Mouse (Mus musculus) brown adipose tissue, adult 24 weeks (tissue): ENCODE results near the gene Mta2. TPM values are rescaled to one million over a fixed set of nuclear protein-coding genes. Genes with fewer than 3 reads are reported as not detected.

Experiments
- polyA plus RNA-seq: library from polyadenylated mRNA; stranded (reverse); fragments of >200 nt; gene quantifications from 2 replicates; pipeline ENCODE4 v1.2.4, GENCODE M21; 2012; ENCODE audit not compliant: missing spikeins, insufficient read depth, insufficient read length

The Mta2 gene
- polyA plus RNA-seq, 1 experiment, result 28.2 TPM

Other genes starting within 250 kb of the Mta2 start
- 32.8 and 41.0 TPM in 2 replicates for gene Slc3a2, start 218.5 kb upstream of the Mta2 start, polyA plus RNA-seq
- gene Wdr74, start 206.0 kb upstream of the Mta2 start, polyA plus RNA-seq, result 28.2 and 31.8 TPM in 2 replicates
- gene 1700092M07Rik, start 201.2 kb upstream of the Mta2 start, polyA plus RNA-seq, result not detected in 2 replicates
- 30.7 and 43.6 TPM in 2 replicates for gene Stx5a, start 200.5 kb upstream of the Mta2 start, polyA plus RNA-seq
- 51.6 and 58.1 TPM in 2 replicates for gene Nxf1, start 184.8 kb upstream of the Mta2 start, polyA plus RNA-seq
- 140 and 154 TPM in 2 replicates for gene Tmem223, start 170.9 kb upstream of the Mta2 start, polyA plus RNA-seq
- gene Tmem179b, start 167.4 kb upstream of the Mta2 start, polyA plus RNA-seq, result 34.0 and 34.8 TPM in 2 replicates
- gene Taf6l, start 155.5 kb upstream of the Mta2 start, polyA plus RNA-seq, result 4.2 and 8.6 TPM in 2 replicates
- 68.9 and 71.7 TPM in 2 replicates for gene Polr2g, start 143.3 kb upstream of the Mta2 start, polyA plus RNA-seq
- gene Zbtb3, start 139.3 kb upstream of the Mta2 start, polyA plus RNA-seq, result 1.2 and 2.8 TPM in 2 replicates
- gene Ttc9c, start 122.5 kb upstream of the Mta2 start, polyA plus RNA-seq, result 27.1 and 28.9 TPM in 2 replicates
- 31.0 and 31.1 TPM in 2 replicates for gene Hnrnpul2, start 121.9 kb upstream of the Mta2 start, polyA plus RNA-seq
- 17.2 and 39.8 TPM in 2 replicates for gene AC129217.1, start 112.1 kb upstream of the Mta2 start, polyA plus RNA-seq
- gene Bscl2, start 104.4 kb upstream of the Mta2 start, polyA plus RNA-seq, result 212 and 233 TPM in 2 replicates
- not detected in 2 replicates for gene Gng3, start 102.7 kb upstream of the Mta2 start, polyA plus RNA-seq
- gene Lrrn4cl, start 91.1 kb upstream of the Mta2 start, polyA plus RNA-seq, result 3.3 and 10.5 TPM in 2 replicates
- 188 and 228 TPM in 2 replicates for gene Ubxn1, start 70.4 kb upstream of the Mta2 start, polyA plus RNA-seq
- 88.3 and 93.3 TPM in 2 replicates for gene Uqcc3, start 61.0 kb upstream of the Mta2 start, polyA plus RNA-seq
- gene Lbhd1, start 58.1 kb upstream of the Mta2 start, polyA plus RNA-seq, result 11.9 and 20.2 TPM in 2 replicates
- not detected in 2 replicates for gene Gm49403, start 57.9 kb upstream of the Mta2 start, polyA plus RNA-seq
- 36.6 and 59.8 TPM in 2 replicates for gene 1810009A15Rik, start 53.0 kb upstream of the Mta2 start, polyA plus RNA-seq
- 6.2 TPM in 1 of 2 replicates, not detected in the other for gene Gm49416, start 52.9 kb upstream of the Mta2 start, polyA plus RNA-seq
- gene Ints5, start 48.9 kb upstream of the Mta2 start, polyA plus RNA-seq, result 4.8 and 5.9 TPM in 2 replicates
- 49.7 and 56.8 TPM in 2 replicates for gene Ganab, start 43.8 kb upstream of the Mta2 start, polyA plus RNA-seq
- gene B3gat3, start 21.5 kb upstream of the Mta2 start, polyA plus RNA-seq, result 30.2 and 30.8 TPM in 2 replicates
- gene Rom1, start 12.5 kb upstream of the Mta2 start, polyA plus RNA-seq, result 4.5 and 11.4 TPM in 2 replicates
- gene Eml3, start 12.3 kb upstream of the Mta2 start, polyA plus RNA-seq, result 11.6 and 12.9 TPM in 2 replicates
- gene Tut1, start 12.0 kb downstream of the Mta2 start, polyA plus RNA-seq, result 6.9 and 7.5 TPM in 2 replicates
- gene Eef1g, start 25.2 kb downstream of the Mta2 start, polyA plus RNA-seq, result 134 and 135 TPM in 2 replicates
- 133 and 177 TPM in 2 replicates for gene Ahnak, start 47.4 kb downstream of the Mta2 start, polyA plus RNA-seq
- gene Scgb1a1, start 146.1 kb downstream of the Mta2 start, polyA plus RNA-seq, result not detected in 2 replicates
- gene Asrgl1, start 193.8 kb downstream of the Mta2 start, polyA plus RNA-seq, result 9.2 and 10.1 TPM in 2 replicates